Mouse (Mus musculus) MEL (cell line): ENCODE results near the gene Sec23a. TPM values are rescaled to one million over a fixed set of nuclear protein-coding genes. Genes with fewer than 3 reads are reported as not detected.

Experiments
- DNase-seq: peaks from one replicate; pipeline ENCODE4 v3.0.0; 2011; ENCODE audit warnings: low read depth, low spot score
- H3K27ac ChIP-seq: 2 replicates; pipeline ENCODE4 v1.5.1; 2012; ENCODE audit warnings: low read depth, mild to moderate bottlenecking, control low read depth, low read length, moderate library complexity; ENCODE audit not compliant: control insufficient read depth
- H3K27me3 ChIP-seq, 2 experiments: fragments of 150-350 bp in 1 of 2; sonication (generic) in 1 of 2; 2 replicates each; pipeline ENCODE4 v1.6.1; 2012; ENCODE audit warnings: low read length in 2 of 2, mild to moderate bottlenecking in 2 of 2, improper control_type of control experiment in 1 of 2, moderate library complexity in 1 of 2; ENCODE audit not compliant: insufficient read depth in 2 of 2, control insufficient read depth in 1 of 2
- H3K36me3 ChIP-seq, 2 experiments: 2 replicates each; pipeline ENCODE4 v1.6.1; 2012 to 2014; ENCODE audit warnings: low read length in 2 of 2, improper control_type of control experiment in 1 of 2, inconsistent platforms in 1 of 2, mild to moderate bottlenecking in 1 of 2; ENCODE audit not compliant: insufficient read depth in 2 of 2, control insufficient read depth in 1 of 2
- H3K4me1 ChIP-seq, 2 experiments: fragments of 150-350 bp in 1 of 2; sonication (generic) in 1 of 2; 2 replicates each; pipeline ENCODE4 v1.6.1; 2012; ENCODE audit warnings: low read length in 2 of 2, improper control_type of control experiment in 1 of 2, mild to moderate bottlenecking in 1 of 2; ENCODE audit not compliant: insufficient read depth in 2 of 2, control insufficient read depth in 1 of 2
- H3K4me3 ChIP-seq, 2 experiments: fragments of 150-350 bp in 1 of 2; sonication (generic) in 1 of 2; 2 replicates each; pipeline ENCODE4 v1.5.1; 2012; ENCODE audit warnings: low read depth in 2 of 2, low read length in 2 of 2, mild to moderate bottlenecking in 2 of 2, moderate library complexity in 2 of 2, control low read depth in 1 of 2, improper control_type of control experiment in 1 of 2; ENCODE audit not compliant: control insufficient read depth in 1 of 2, insufficient read depth in 1 of 2
- H3K79me2 ChIP-seq: 2 replicates; pipeline ENCODE4 v1.6.1; 2012; ENCODE audit warnings: mild to moderate bottlenecking, low read length, moderate library complexity; ENCODE audit not compliant: control insufficient read depth, poor library complexity, insufficient read depth
- H3K9ac ChIP-seq: 2 replicates; pipeline ENCODE4 v1.6.1; 2012; ENCODE audit warnings: low read depth, mild to moderate bottlenecking, control low read depth, low read length, moderate library complexity; ENCODE audit not compliant: control insufficient read depth, poor library complexity, severe bottlenecking
- H3K9me3 ChIP-seq: fragments of 150-350 bp; sonication (generic); replicated peaks from 2 replicates; pipeline ENCODE4 v1.6.1; 2012; ENCODE audit warnings: mild to moderate bottlenecking, low read length, improper control_type of control experiment, moderate library complexity; ENCODE audit not compliant: insufficient read depth
- BHLHE40 ChIP-seq: IDR thresholded peaks from 2 replicates; pipeline ENCODE4 v1.6.1; 2012; ENCODE audit warnings: low read depth, mild to moderate bottlenecking, inconsistent platforms, low read length, improper control_type of control experiment, borderline replicate concordance
- ELF1 ChIP-seq: IDR thresholded peaks from 2 replicates; pipeline ENCODE4 v1.6.1; 2014; ENCODE audit warnings: low read depth, mild to moderate bottlenecking, inconsistent platforms, low read length, improper control_type of control experiment, moderate library complexity
- EP300 ChIP-seq, 2 experiments: IDR thresholded peaks; 2 replicates each; pipeline ENCODE4 v1.6.1; 2011; ENCODE audit warnings: improper control_type of control experiment in 2 of 2, low read length in 2 of 2, low read depth in 1 of 2, mild to moderate bottlenecking in 1 of 2
- ETS1 ChIP-seq: IDR thresholded peaks from 2 replicates; pipeline ENCODE4 v1.6.1; 2012; ENCODE audit warnings: low read depth, mild to moderate bottlenecking, inconsistent platforms, low read length, improper control_type of control experiment, moderate library complexity
- GABPA ChIP-seq: IDR thresholded peaks from 2 replicates; pipeline ENCODE4 v1.6.1; 2012; ENCODE audit warnings: low read depth, mild to moderate bottlenecking, inconsistent platforms, low read length, improper control_type of control experiment, moderate library complexity
- GATA1 ChIP-seq: IDR thresholded peaks from 2 replicates; pipeline ENCODE4 v1.6.1; 2011; ENCODE audit warnings: low read depth, low read length, improper control_type of control experiment
- HCFC1 ChIP-seq: IDR thresholded peaks from 2 replicates; pipeline ENCODE4 v1.6.1; 2012; ENCODE audit warnings: low read depth, mild to moderate bottlenecking, inconsistent platforms, low read length, improper control_type of control experiment, moderate library complexity
- JUND ChIP-seq: IDR thresholded peaks from 2 replicates; pipeline ENCODE4 v1.6.1; 2011; ENCODE audit warnings: low read depth, mild to moderate bottlenecking, improper control_type of control experiment, low read length
- MAFK ChIP-seq: IDR thresholded peaks from 2 replicates; pipeline ENCODE4 v1.6.1; 2011; ENCODE audit warnings: low read depth, mild to moderate bottlenecking, low read length, improper control_type of control experiment, borderline replicate concordance
- MXI1 ChIP-seq: IDR thresholded peaks from 2 replicates; pipeline ENCODE4 v1.6.1; 2011; ENCODE audit warnings: mild to moderate bottlenecking, low read depth, low read length, improper control_type of control experiment
- MYC ChIP-seq: IDR thresholded peaks from 2 replicates; pipeline ENCODE4 v1.6.1; 2011; ENCODE audit warnings: low read depth, mild to moderate bottlenecking, low read length, improper control_type of control experiment, moderate library complexity
- NELFE ChIP-seq: IDR thresholded peaks from 2 replicates; pipeline ENCODE4 v1.6.1; 2011; ENCODE audit warnings: low read depth, low read length, improper control_type of control experiment
- NRF1 ChIP-seq: IDR thresholded peaks from 2 replicates; pipeline ENCODE4 v1.6.1; 2014; ENCODE audit warnings: low read depth, mild to moderate bottlenecking, inconsistent platforms, low read length, improper control_type of control experiment, moderate library complexity; ENCODE audit not compliant: poor library complexity, insufficient read depth, severe bottlenecking
- POLR2AphosphoS2 ChIP-seq: IDR thresholded peaks from 2 replicates; pipeline ENCODE4 v1.6.1; 2011; ENCODE audit warnings: low read length, improper control_type of control experiment
- RCOR1 ChIP-seq: IDR thresholded peaks from 2 replicates; pipeline ENCODE4 v1.6.1; 2012; ENCODE audit warnings: low read depth, mild to moderate bottlenecking, inconsistent platforms, low read length, improper control_type of control experiment
- SIN3A ChIP-seq: IDR thresholded peaks from 2 replicates; pipeline ENCODE4 v1.6.1; 2012; ENCODE audit warnings: low read length, improper control_type of control experiment, inconsistent platforms
- TAL1 ChIP-seq: IDR thresholded peaks from 2 replicates; pipeline ENCODE4 v1.6.1; 2012; ENCODE audit warnings: mild to moderate bottlenecking, inconsistent platforms, low read length, moderate library complexity, mixed read lengths
- TCF12 ChIP-seq: IDR thresholded peaks from 2 replicates; pipeline ENCODE4 v1.6.1; 2014; ENCODE audit warnings: low read depth, mild to moderate bottlenecking, inconsistent platforms, low read length, improper control_type of control experiment, moderate library complexity
- USF1 ChIP-seq: IDR thresholded peaks from 2 replicates; pipeline ENCODE4 v1.6.1; 2014; ENCODE audit warnings: low read depth, mild to moderate bottlenecking, inconsistent platforms, low read length, improper control_type of control experiment, moderate library complexity
- polyA plus RNA-seq, 2 experiments: library from polyadenylated mRNA; stranded (reverse) in 1 of 2; unstranded in 1 of 2; fragments of >175 nt in 1 of 2; fragments of >200 nt in 1 of 2; gene quantifications; 2 replicates each; pipeline versions ENCODE4 v1.2.1 to v1.2.4; 2012; ENCODE audit warnings: low replicate concordance in 2 of 2, low read depth in 1 of 2; ENCODE audit not compliant: insufficient read length in 2 of 2, insufficient read depth in 1 of 2, missing spikeins in 1 of 2
- total RNA-seq: library from RNA; depleted of rRNA; stranded (reverse); fragments of 300-350 nt; gene quantifications from 2 replicates; pipeline ENCODE4 v1.2.3, GENCODE M21; 2012

The Sec23a gene
- total and polyA plus RNA-seq, 3 experiments, result 16.1 to 98.2 (median 16.7) TPM

GRCm38 (mm10) chr12:59053166-59053565 is 41.3 kb upstream of the Sec23a start:
- H3K4me1 ChIP-seq, result peaks cover 53 to 61% of the 10 kb centered on the region in 2 experiments
- peak overlapping the region; percentile 77 for H3K27ac ChIP-seq
- no peak overlapping the region for H3K4me3 ChIP-seq
- H3K79me2 ChIP-seq, result peaks cover 31% of the 10 kb centered on the region
- no peaks in the 10 kb centered on the region for H3K27me3 ChIP-seq
- TF ChIP-seq MXI1 (peak; percentile 71; the same call in 1 of the 2 replicates), ETS1 (peak; percentile 89), RCOR1 (peak; percentile 51; the same call in 1 of the 2 replicates), TCF12 (peak; percentile 81), TAL1 (peak; percentile 34), MAFK (no peak), GATA1 (peak; percentile 91), JUND (no peak), BHLHE40 (peak; percentile 76; the same call in 1 of the 2 replicates), GABPA (no peak), EP300 (IDR thresholded peaks at IDR 0.05; ENCODE audit: low read depth in 1 of 2, low read length in 2 of 2) (peak; percentile 78 to 83), HCFC1 (0 out of 2 replicates have a peak, but pooled peaks have one; percentile 34), MYC (0 out of 2 replicates have a peak, but pooled peaks have one; percentile 21), ELF1 (no peak), NRF1 (no peak), SIN3A (peak; percentile 88)
- no peaks in the 10 kb centered on the region for H3K9me3 ChIP-seq
- peaks cover 13 to 85% of the 10 kb centered on the region in 2 experiments for H3K36me3 ChIP-seq
- H3K9ac ChIP-seq, result 0 out of 2 replicates have a peak overlapping the region, but pooled peaks have one; percentile 9
- peak; percentile 74 for DNase-seq

- Histone ChIP-seq H3K36me3 (peaks cover 16 to 85% of the 10 kb centered on the region in 2 experiments), H3K27ac (peak overlapping the region; percentile 48), H3K9me3 (no peaks in the 10 kb centered on the region), H3K79me2 (peaks cover 28% of the 10 kb centered on the region), H3K27me3 (no peaks in the 10 kb centered on the region), H3K4me3 (no peak overlapping the region), H3K9ac (no peak overlapping the region), H3K4me1 (peaks cover 53 to 62% of the 10 kb centered on the region in 2 experiments)
- TF ChIP-seq EP300 (IDR thresholded peaks at IDR 0.05; ENCODE audit: low read depth in 1 of 2, low read length in 2 of 2) (peak; percentile 74 to 79), USF1 (no peak), RCOR1 (0 out of 2 replicates have a peak, but pooled peaks have one; percentile 28), TCF12 (peak; percentile 44; the same call in 1 of the 2 replicates), ETS1 (peak; percentile 77), SIN3A (0 out of 2 replicates have a peak, but pooled peaks have one; percentile 26), NELFE (no peak), TAL1 (peak; percentile 58), POLR2AphosphoS2 (no peak), GATA1 (peak; percentile 73)
- DNase-seq, result peak; percentile 84
Observed at GRCm38 (mm10) chr12:59052470-59052869, 40.7 kb upstream of the Sec23a start.
